Mouse (Mus musculus): ENCODE results near the gene Spata31d1d. TPM values are rescaled to one million over a fixed set of nuclear protein-coding genes. Genes with fewer than 3 reads are reported as not detected.

Gene Spata31d1d
- polyA plus RNA-seq, 1 experiment from 2014 or later = not detected

- Histone ChIP-seq H3K4me3 (ENCODE audit: low read depth, low read length) (no peak overlapping the region), H3K4me2 (replicated peaks; ENCODE audit: low read depth, low read length) (no peak overlapping the region), H3K27me3 (replicated peaks; ENCODE audit: insufficient read depth, low read length) (no peaks in the 10 kb centered on the region), H3K9me3 (ENCODE audit: low read length) (no peaks in the 10 kb centered on the region), H3K36me3 (ENCODE audit: insufficient read depth, low read length) (peaks cover 7% of the 10 kb centered on the region; the same call in 1 of the 2 replicates), H3K27ac (ENCODE audit: low read length) (no peak overlapping the region), H3K4me1 (ENCODE audit: insufficient read depth, low read depth, low read length) (no peaks in the 10 kb centered on the region), H3K9ac (replicated peaks; ENCODE audit: low read depth) (no peak overlapping the region)
- ATAC-seq (no peak), DNase-seq (ENCODE audit: low spot score) (no peak)
- 79% methylated on average over 12 of the region's 12 CpGs for WGBS
- no peak for TF ChIP-seq EP300 (IDR thresholded peaks at IDR 0.05)
- no peak for TF ChIP-seq CTCF (IDR thresholded peaks at IDR 0.05)
These were observed 18.8 kb upstream of the Spata31d1d start for GRCm38 (mm10) chr13:59750310-59750709.

- H3K4me3 ChIP-seq (ENCODE audit: low read depth, low read length) = no peak within 1 kb of the TSS
- H3K27ac ChIP-seq (ENCODE audit: low read length) = no peak within 1 kb of the TSS
- no peaks in the 10 kb centered on the region for H3K27me3 ChIP-seq (replicated peaks; ENCODE audit: insufficient read depth, low read length)
- TF ChIP-seq EP300 (IDR thresholded peaks at IDR 0.05) = no peak
- no peak for TF ChIP-seq CTCF (IDR thresholded peaks at IDR 0.05)
- WGBS = 81% methylated on average over 9 of the region's 9 CpGs
- H3K4me2 ChIP-seq (replicated peaks; ENCODE audit: low read depth, low read length) = no peak within 1 kb of the TSS
- ATAC-seq (no peak), DNase-seq (ENCODE audit: low spot score) (no peak)
- no peaks in the 10 kb centered on the region for H3K4me1 ChIP-seq (ENCODE audit: insufficient read depth, low read depth, low read length)
- no peaks in the 10 kb centered on the region for H3K36me3 ChIP-seq (ENCODE audit: insufficient read depth, low read length)
- no peak within 1 kb of the TSS for H3K9ac ChIP-seq (replicated peaks; ENCODE audit: low read depth)
- H3K9me3 ChIP-seq (ENCODE audit: low read length) = no peaks in the 10 kb centered on the region
These were observed 15.2 kb upstream of the Spata31d1d start, which contains the start of gene 1700014D04Rik for GRCm38 (mm10) chr13:59746711-59747110. 1700014D04Rik (minus strand) TSS chr13:59746752.

- H3K9ac ChIP-seq (replicated peaks; ENCODE audit: low read depth) = no peak overlapping the region
- ATAC-seq (0 out of 2 replicates have a peak, but pooled peaks have one; percentile 46), DNase-seq (ENCODE audit: low spot score) (no peak)
- H3K27me3 ChIP-seq (replicated peaks; ENCODE audit: insufficient read depth, low read length) = no peaks in the 10 kb centered on the region
- no peaks in the 10 kb centered on the region for H3K36me3 ChIP-seq (ENCODE audit: insufficient read depth, low read length)
- H3K4me2 ChIP-seq (replicated peaks; ENCODE audit: low read depth, low read length) = no peak overlapping the region
- no peaks in the 10 kb centered on the region for H3K9me3 ChIP-seq (ENCODE audit: low read length)
- WGBS = 63% methylated on average over 6 of the region's 6 CpGs
- H3K4me3 ChIP-seq (ENCODE audit: low read depth, low read length) = no peak overlapping the region
- H3K4me1 ChIP-seq (ENCODE audit: insufficient read depth, low read depth, low read length) = no peaks in the 10 kb centered on the region
- TF ChIP-seq EP300 (IDR thresholded peaks at IDR 0.05) = no peak
- TF ChIP-seq CTCF (IDR thresholded peaks at IDR 0.05) = no peak
- H3K27ac ChIP-seq (ENCODE audit: low read length) = no peak overlapping the region
These were observed 14.6 kb upstream of the Spata31d1d start for GRCm38 (mm10) chr13:59746164-59746563.

GRCm38 (mm10) chr13:59745462-59745861 lies 13.9 kb upstream of the Spata31d1d start:
- WGBS = 66% methylated on average over 6 of the region's 6 CpGs
- Histone ChIP-seq H3K9me3 (ENCODE audit: low read length) (no peaks in the 10 kb centered on the region), H3K9ac (replicated peaks; ENCODE audit: low read depth) (no peak overlapping the region)

GRCm38 (mm10) chr13:59741697-59742096 lies 10.1 kb upstream of the Spata31d1d start:
- Histone ChIP-seq H3K9me3 (ENCODE audit: low read length) (no peaks in the 10 kb centered on the region), H3K4me2 (replicated peaks; ENCODE audit: low read depth, low read length) (no peak overlapping the region), H3K4me1 (ENCODE audit: insufficient read depth, low read depth, low read length) (no peaks in the 10 kb centered on the region), H3K27me3 (replicated peaks; ENCODE audit: insufficient read depth, low read length) (no peaks in the 10 kb centered on the region), H3K9ac (replicated peaks; ENCODE audit: low read depth) (no peak overlapping the region), H3K4me3 (ENCODE audit: low read depth, low read length) (no peak overlapping the region), H3K36me3 (ENCODE audit: insufficient read depth, low read length) (no peaks in the 10 kb centered on the region), H3K27ac (ENCODE audit: low read length) (no peak overlapping the region)
- 71% methylated on average over 10 of the region's 10 CpGs for WGBS
- ATAC-seq = 0 out of 2 replicates have a peak, but pooled peaks have one; percentile 23
- TF ChIP-seq EP300 (IDR thresholded peaks at IDR 0.05) (no peak), CTCF (IDR thresholded peaks at IDR 0.05) (peak; percentile 60)
- peak; percentile 39 for DNase-seq (ENCODE audit: low spot score)

More at GRCm38 (mm10) chr13:59745462-59745861, 13.9 kb upstream of the Spata31d1d start:
- Histone ChIP-seq H3K27ac (ENCODE audit: low read length) (no peak overlapping the region), H3K36me3 (ENCODE audit: insufficient read depth, low read length) (no peaks in the 10 kb centered on the region), H3K27me3 (replicated peaks; ENCODE audit: insufficient read depth, low read length) (no peaks in the 10 kb centered on the region), H3K4me2 (replicated peaks; ENCODE audit: low read depth, low read length) (no peak overlapping the region), H3K4me3 (ENCODE audit: low read depth, low read length) (no peak overlapping the region), H3K4me1 (ENCODE audit: insufficient read depth, low read depth, low read length) (no peaks in the 10 kb centered on the region)
- TF ChIP-seq EP300 (IDR thresholded peaks at IDR 0.05) (no peak), CTCF (IDR thresholded peaks at IDR 0.05) (no peak)
- DNase-seq (ENCODE audit: low spot score) (no peak), ATAC-seq (no peak)

GRCm38 (mm10) chr13:59741096-59741495 lies 9.5 kb upstream of the Spata31d1d start:
- WGBS = 70% methylated on average over 11 of the region's 11 CpGs
- peak; percentile 33 for DNase-seq (ENCODE audit: low spot score)
- Histone ChIP-seq H3K27me3 (replicated peaks; ENCODE audit: insufficient read depth, low read length) (no peaks in the 10 kb centered on the region), H3K4me2 (replicated peaks; ENCODE audit: low read depth, low read length) (no peak overlapping the region), H3K9ac (replicated peaks; ENCODE audit: low read depth) (no peak overlapping the region), H3K4me1 (ENCODE audit: insufficient read depth, low read depth, low read length) (no peaks in the 10 kb centered on the region), H3K27ac (ENCODE audit: low read length) (no peak overlapping the region), H3K9me3 (ENCODE audit: low read length) (no peaks in the 10 kb centered on the region), H3K36me3 (ENCODE audit: insufficient read depth, low read length) (no peaks in the 10 kb centered on the region), H3K4me3 (ENCODE audit: low read depth, low read length) (no peak overlapping the region)
- TF ChIP-seq CTCF (IDR thresholded peaks at IDR 0.05) (no peak), EP300 (IDR thresholded peaks at IDR 0.05) (no peak)
- no peak for ATAC-seq

- Histone ChIP-seq H3K27ac (ENCODE audit: low read length) (no peak overlapping the region), H3K9me3 (ENCODE audit: low read length) (no peaks in the 10 kb centered on the region), H3K4me2 (replicated peaks; ENCODE audit: low read depth, low read length) (no peak overlapping the region), H3K9ac (replicated peaks; ENCODE audit: low read depth) (no peak overlapping the region), H3K27me3 (replicated peaks; ENCODE audit: insufficient read depth, low read length) (no peaks in the 10 kb centered on the region), H3K4me1 (ENCODE audit: insufficient read depth, low read depth, low read length) (no peaks in the 10 kb centered on the region), H3K36me3 (ENCODE audit: insufficient read depth, low read length) (no peaks in the 10 kb centered on the region), H3K4me3 (ENCODE audit: low read depth, low read length) (no peak overlapping the region)
- TF ChIP-seq EP300 (IDR thresholded peaks at IDR 0.05) (no peak), CTCF (IDR thresholded peaks at IDR 0.05) (no peak)
- WGBS = 87% methylated on average over 4 of the region's 4 CpGs
- DNase-seq (ENCODE audit: low spot score) (no peak), ATAC-seq (no peak)
These were observed 7.8 kb upstream of the Spata31d1d start for GRCm38 (mm10) chr13:59739397-59739796.
